In genomic region chr7:34312786-34313442, GRCm38 (mm10) we compare ENCODE assay signal across 7 mouse cellular contexts. TPM values are rescaled to one million over a fixed set of nuclear protein-coding genes. Genes with fewer than 3 reads are reported as not detected.
DNase-seq lines count a peak whose midpoint lies in the region; ATAC-seq and TF ChIP-seq lines count a peak whose summit lies in the region.

No protein-coding gene starts in this region.

- under 1% methylated on average over 65 of the region's 73 CpGs for WGBS in heart, embryonic 14.5 days
- WGBS in kidney, embryonic 15.5 days: under 1% methylated on average over 68 of the region's 73 CpGs

- no peaks in the 10 kb centered on the region for H3K9me3 ChIP-seq in heart, embryonic 14.5 days (ENCODE audit: control insufficient read depth, low read length)
- no peaks in the 10 kb centered on the region for H3K9me3 ChIP-seq in kidney, embryonic 15.5 days (replicated peaks)

- peak overlapping the region; percentile 86 for H3K9ac ChIP-seq in heart, embryonic 14.5 days (ENCODE audit: low read length)
- H3K9ac ChIP-seq in kidney, embryonic 15.5 days: peak overlapping the region; percentile 91

- H3K4me1 ChIP-seq in embryonic fibroblast, embryonic 13.5 days (ENCODE audit: control insufficient read depth, insufficient read depth, low read length): peaks cover 15% of the 10 kb centered on the region
- peaks cover 4 to 33% of the 10 kb centered on the region in 2 experiments; a peak in 3 of 4 replicates for H3K4me1 ChIP-seq in heart, embryonic 14.5 days (ENCODE audit: control insufficient read depth in 2 of 2, insufficient read depth in 2 of 2, low read length in 2 of 2)
- H3K4me1 ChIP-seq in kidney, embryonic 15.5 days: peaks cover 29% of the 10 kb centered on the region

- peak; percentile 88 for ATAC-seq in heart, embryonic 14.5 days (ENCODE audit: insufficient number of reproducible peaks, insufficient read depth, low FRiP score, low read depth)
- peak; percentile 91 for ATAC-seq in kidney, embryonic 15.5 days (replicated peaks; ENCODE audit: low FRiP score)

- peak overlapping the region; percentile 73 for H3K4me2 ChIP-seq in heart, embryonic 14.5 days (ENCODE audit: low read length)
- peak overlapping the region; percentile 87 for H3K4me2 ChIP-seq in kidney, embryonic 15.5 days

- H3K27me3 ChIP-seq in heart, embryonic 14.5 days (ENCODE audit: control insufficient read depth, insufficient read depth, low read length): no peaks in the 10 kb centered on the region
- H3K27me3 ChIP-seq in kidney, embryonic 15.5 days: no peaks in the 10 kb centered on the region

- peaks cover 4% of the 10 kb centered on the region; the same call in 1 of the 2 replicates for H3K36me3 ChIP-seq in heart, embryonic 14.5 days (ENCODE audit: control insufficient read depth, insufficient read depth, low read length)
- H3K36me3 ChIP-seq in kidney, embryonic 15.5 days: no peaks in the 10 kb centered on the region

- no peak for TF ChIP-seq POLR2A in embryonic fibroblast, embryonic 13.5 days (IDR thresholded peaks at IDR 0.05; ENCODE audit: low read depth, low read length)

- peak overlapping the region; percentile 92 for H3K4me3 ChIP-seq in embryonic fibroblast, embryonic 13.5 days (ENCODE audit: insufficient read depth, low read length)
- peak overlapping the region; percentile 82 to 92 for H3K4me3 ChIP-seq in heart, embryonic 14.5 days (ENCODE audit: control insufficient read depth in 1 of 2, insufficient read depth in 1 of 2, low read depth in 1 of 2, low read length in 2 of 2)
- peak overlapping the region; percentile 97 for H3K4me3 ChIP-seq in kidney, embryonic 15.5 days (replicated peaks)

- no peak for TF ChIP-seq CTCF in embryonic fibroblast, embryonic 13.5 days (IDR thresholded peaks at IDR 0.05; ENCODE audit: borderline replicate concordance, insufficient read depth, low read length)

- DNase-seq in MEL-GATA-1-ER (ENCODE audit: extremely low read depth, low read depth): peak; percentile 53
- peak; percentile 80 for DNase-seq in adrenal gland, postnatal 14 days
- DNase-seq in lung, postnatal 14 days: peak; percentile 80
- DNase-seq in spleen, adult 12 weeks (ENCODE audit: low spot score): peak; percentile 50

- peak overlapping the region; percentile 48 for H3K27ac ChIP-seq in embryonic fibroblast, embryonic 13.5 days (ENCODE audit: insufficient read depth, low read length)
- peak overlapping the region; percentile 86 to 95 for H3K27ac ChIP-seq in heart, embryonic 14.5 days (replicated peaks in 1 of 2; ENCODE audit: control insufficient read depth in 1 of 2, insufficient read depth in 1 of 2, low read depth in 2 of 2, low read length in 2 of 2)
- H3K27ac ChIP-seq in kidney, embryonic 15.5 days: peak overlapping the region; percentile 96

RNA-seq across cellular contexts. Expression of gene 4931406P16Rik, which starts 0.4 kb away (rescaled TPM):
- 103 and 156 TPM in 2 replicates for total RNA-seq in adrenal gland, postnatal 14 days (2021)
- polyA plus RNA-seq in embryonic fibroblast, embryonic 13.5 days (2011; ENCODE audit: insufficient read length, low read depth, missing spikeins): 49.8 and 62.1 TPM in 2 replicates
- polyA plus RNA-seq in heart, embryonic 14.5 days (2014; fragmentation: Nextera tagmentation; extraction: Ambion mirVana): 40.5 and 44.9 TPM in 2 replicates
- polyA plus RNA-seq in kidney, embryonic 15.5 days (2015; fragmentation: Nextera tagmentation; extraction: Ambion mirVana): 38.4 and 41.5 TPM in 2 replicates

Comparison
In these comparisons a context has a peak if more than half of its experiments do, and no peak if none do; other contexts are left out.
1. Peak in every context shown above with its lines: DNase-seq, ATAC-seq, H3K4me3 ChIP-seq and H3K27ac ChIP-seq.